In the genomic region with DNA sequence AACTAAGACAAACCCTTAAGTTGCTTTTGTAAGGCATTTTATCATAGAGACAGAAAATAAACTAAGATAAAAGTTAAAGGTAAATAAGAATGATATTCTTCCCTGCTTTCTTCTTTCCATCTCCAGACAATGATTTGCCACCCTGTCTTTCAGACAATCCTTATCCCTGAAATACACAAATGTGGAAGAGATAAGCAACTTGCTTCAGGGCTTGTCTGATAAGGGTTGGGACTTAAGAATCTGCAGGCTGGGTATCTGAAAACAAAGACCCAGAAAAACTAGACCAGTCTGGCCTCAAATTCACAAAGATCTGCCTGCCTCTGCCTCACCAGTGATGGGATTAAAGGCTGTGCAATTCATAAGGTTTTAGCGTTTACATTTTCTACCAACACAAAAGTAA, we compare ENCODE assay signal across 24 mouse cellular contexts. TPM values are rescaled to one million over a fixed set of nuclear protein-coding genes. Genes with fewer than 3 reads are reported as not detected.
"Had no signal": no experiment of that assay in that cellular context is flagged by ENCODE, and none has a peak within 500 bp of the region (broad histone marks: within the 10 kb centered on the region; RNA-seq: fewer than 3 reads in every experiment).

No protein-coding gene starts in this region.

- H3K9me3 ChIP-seq: lung, embryonic 15.5 days; midbrain, embryonic 10.5 days; midbrain, embryonic 12.5 days; neural tube, embryonic 13.5 days; neural tube, embryonic 15.5 days had no signal

- H3K36me3 ChIP-seq: lung, embryonic 15.5 days; midbrain, embryonic 10.5 days; midbrain, embryonic 12.5 days; neural tube, embryonic 13.5 days; neural tube, embryonic 15.5 days had no signal

- H3K9ac ChIP-seq: lung, embryonic 15.5 days; midbrain, embryonic 12.5 days; neural tube, embryonic 15.5 days had no signal

- H3K27ac ChIP-seq: lung, embryonic 15.5 days; macrophage; midbrain, embryonic 10.5 days; midbrain, embryonic 12.5 days; neural tube, embryonic 13.5 days; neural tube, embryonic 15.5 days had no signal

- H3K4me3 ChIP-seq: myocyte had no signal

- DNase-seq: lung, adult 2 months; lung, postnatal 14 days; lung, postnatal 36 days; right cerebral cortex, adult 18-20 months; right cerebral cortex, postnatal 25 days; right cerebral cortex, postnatal 4 days; spleen, adult 18-20 months; thymus, adult 18-20 months; thymus, postnatal 14 days; thymus, postnatal 36 days had no signal

- ATAC-seq: lung, postnatal 0 days; midbrain, embryonic 16.5 days had no signal

- H3K27me3 ChIP-seq: lung, embryonic 15.5 days; neural tube, embryonic 15.5 days had no signal

RNA-seq across cellular contexts. Expression of a gene that starts 2.6 kb away (rescaled TPM):
- polyA plus RNA-seq: lung, adult 2 months; macrophage; midbrain, embryonic 14.5 days; midbrain, embryonic 16.5 days; small intestine, adult 2 months had no signal

RNA-seq across cellular contexts. Expression of a gene that starts 25.6 kb away (rescaled TPM):
- total RNA-seq: megakaryocyte progenitor cell, adult 5-6 weeks had no signal
- polyA plus RNA-seq: lung, adult 2 months; macrophage; midbrain, embryonic 12.5 days; neural tube, embryonic 11.5 days; neural tube, embryonic 15.5 days; stomach, embryonic 14.5 days had no signal

RNA-seq across cellular contexts. Expression of a gene that starts 42.4 kb away (rescaled TPM):
- polyA plus RNA-seq: macrophage; midbrain, embryonic 16.5 days; neural tube, embryonic 13.5 days had no signal

RNA-seq across cellular contexts. Expression of a gene that starts 44.0 kb away (rescaled TPM):
- polyA plus RNA-seq: macrophage; midbrain, embryonic 16.5 days had no signal
